Mouse (Mus musculus): ENCODE data around the gene Hdac4. TPM values are rescaled to one million over a fixed set of nuclear protein-coding genes. Genes with fewer than 3 reads are reported as not detected.

Gene Hdac4
- polyA plus RNA-seq, 1 experiment from 2014 or later, result 27.6 TPM

DNA sequence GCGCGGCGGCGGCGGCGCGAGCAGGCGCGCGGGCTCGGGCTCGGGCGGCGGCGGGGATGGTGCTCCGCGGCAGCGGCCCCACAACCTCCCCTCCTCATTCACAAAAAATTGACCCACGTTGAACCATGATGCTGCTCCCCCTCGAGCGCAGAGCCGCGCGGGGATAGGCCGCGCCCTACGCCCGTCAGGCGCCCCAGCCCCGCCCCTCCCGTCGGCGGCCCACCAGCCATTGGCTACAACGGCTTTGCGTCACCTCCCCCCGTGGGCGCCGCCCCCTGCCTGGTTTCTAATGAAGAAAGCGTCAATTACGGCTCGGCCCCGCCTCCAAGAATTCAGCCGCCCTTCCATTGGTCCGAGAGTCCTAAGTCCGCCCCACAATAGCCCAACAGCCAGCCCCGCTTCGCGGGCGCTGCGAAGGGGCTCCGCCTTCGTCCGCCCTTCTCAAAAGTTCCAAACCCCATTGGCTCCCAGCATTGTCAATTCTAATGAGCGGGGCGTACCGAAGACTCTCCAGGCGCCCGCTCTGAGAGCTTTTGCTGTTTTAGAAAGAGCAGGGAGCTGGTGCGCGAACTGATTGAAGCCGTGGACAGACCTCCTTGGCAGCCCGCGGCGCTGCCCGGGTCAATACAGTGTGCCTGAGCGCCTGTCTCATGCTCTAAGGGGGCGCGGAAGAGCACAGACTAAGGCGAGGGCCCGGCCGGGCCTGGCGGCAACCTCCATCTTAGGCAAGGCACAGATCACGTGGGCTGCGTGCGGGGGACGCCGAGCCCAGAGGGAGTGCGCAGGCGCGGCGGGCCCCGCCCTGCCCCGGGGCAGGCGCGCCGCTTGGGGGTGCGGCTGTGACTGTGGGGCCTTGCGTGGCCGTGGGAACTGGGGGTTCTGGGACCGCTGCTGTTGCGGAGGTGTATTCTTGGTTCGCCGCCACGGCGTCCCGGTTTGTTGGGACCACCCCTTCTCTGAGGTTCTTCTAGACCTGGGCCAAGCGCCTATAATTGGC lies 15.1 kb downstream of the Hdac4 start:
- peak; percentile 99 for ATAC-seq
- Histone ChIP-seq H3K27ac (ENCODE audit: low read depth, low read length) (peak overlapping the region; percentile 100), H3K4me1 (ENCODE audit: control insufficient read depth, insufficient read depth, low read depth, low read length) (peaks cover 23% of the 10 kb centered on the region), H3K4me3 (ENCODE audit: low read length) (peak overlapping the region; percentile 93), H3K9me3 (ENCODE audit: control insufficient read depth, low read length) (no peaks in the 10 kb centered on the region), H3K36me3 (ENCODE audit: control insufficient read depth, insufficient read depth, low read length) (no peaks in the 10 kb centered on the region), H3K4me2 (ENCODE audit: low read length) (peak overlapping the region; percentile 81), H3K9ac (ENCODE audit: low read depth, low read length) (peak overlapping the region; percentile 93), H3K27me3 (replicated peaks; ENCODE audit: control insufficient read depth, insufficient read depth, low read length) (no peaks in the 10 kb centered on the region)
- under 1% methylated on average over 84 of the region's 97 CpGs for WGBS

DNA sequence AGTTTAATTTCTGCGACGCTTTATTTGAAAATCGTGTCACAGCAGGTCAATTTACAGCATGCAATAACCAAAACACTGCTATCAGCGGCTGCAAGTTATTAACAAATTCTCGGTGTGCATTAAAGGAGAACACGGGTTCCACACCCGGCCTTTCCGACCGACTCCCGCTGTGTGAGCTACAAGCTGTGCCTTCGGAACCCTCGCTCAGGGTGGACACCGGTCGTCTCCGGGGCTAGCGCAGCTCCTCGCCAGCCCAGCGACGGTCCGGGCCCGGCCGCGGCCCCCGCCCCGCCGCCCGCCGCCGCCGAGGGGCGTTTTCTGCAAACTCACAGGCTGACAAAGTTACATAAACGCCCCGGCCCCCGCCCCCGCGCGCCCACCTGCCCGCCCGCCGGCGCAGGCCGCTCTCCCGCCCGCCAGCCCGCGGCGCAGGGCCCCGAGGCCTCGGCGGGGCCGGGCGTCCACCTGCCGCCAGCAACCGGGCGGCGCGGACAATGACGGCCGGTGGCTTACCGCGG lies 16.0 kb downstream of the Hdac4 start:
- H3K9ac ChIP-seq (ENCODE audit: low read depth, low read length), result peak overlapping the region; percentile 93
- WGBS, result under 1% methylated on average over 58 of the region's 61 CpGs
- no peaks in the 10 kb centered on the region for H3K36me3 ChIP-seq (ENCODE audit: control insufficient read depth, insufficient read depth, low read length)
- no peak for ATAC-seq
- H3K4me1 ChIP-seq (ENCODE audit: control insufficient read depth, insufficient read depth, low read depth, low read length), result peaks cover 29% of the 10 kb centered on the region
- H3K4me3 ChIP-seq (ENCODE audit: low read length), result peak overlapping the region; percentile 93
- H3K27ac ChIP-seq (ENCODE audit: low read depth, low read length), result peak overlapping the region; percentile 97
- H3K27me3 ChIP-seq (replicated peaks; ENCODE audit: control insufficient read depth, insufficient read depth, low read length), result no peaks in the 10 kb centered on the region
- H3K9me3 ChIP-seq (ENCODE audit: control insufficient read depth, low read length), result no peaks in the 10 kb centered on the region
- H3K4me2 ChIP-seq (ENCODE audit: low read length), result peak overlapping the region; percentile 81

GRCm38 (mm10) chr1:92179070-92179469 lies 16.4 kb downstream of the Hdac4 start:
- H3K27me3 ChIP-seq (replicated peaks; ENCODE audit: control insufficient read depth, insufficient read depth, low read length), result no peaks in the 10 kb centered on the region
- no peak for ATAC-seq
- no peaks in the 10 kb centered on the region for H3K9me3 ChIP-seq (ENCODE audit: control insufficient read depth, low read length)
- H3K9ac ChIP-seq (ENCODE audit: low read depth, low read length), result peak overlapping the region; percentile 93
- H3K27ac ChIP-seq (ENCODE audit: low read depth, low read length), result peak overlapping the region; percentile 97
- peak overlapping the region; percentile 81 for H3K4me2 ChIP-seq (ENCODE audit: low read length)
- peaks cover 30% of the 10 kb centered on the region for H3K4me1 ChIP-seq (ENCODE audit: control insufficient read depth, insufficient read depth, low read depth, low read length)
- no peaks in the 10 kb centered on the region for H3K36me3 ChIP-seq (ENCODE audit: control insufficient read depth, insufficient read depth, low read length)
- WGBS, result 6% methylated on average over 11 of the region's 11 CpGs
- H3K4me3 ChIP-seq (ENCODE audit: low read length), result peak overlapping the region; percentile 93

GRCm38 (mm10) chr1:92178021-92178895 lies 17.2 kb downstream of the Hdac4 start:
- WGBS, result 16% methylated on average over 10 of the region's 10 CpGs
- peak overlapping the region; percentile 93 for H3K9ac ChIP-seq (ENCODE audit: low read depth, low read length)
- H3K36me3 ChIP-seq (ENCODE audit: control insufficient read depth, insufficient read depth, low read length), result no peaks in the 10 kb centered on the region
- ATAC-seq, result no peak
- peak overlapping the region; percentile 93 for H3K4me3 ChIP-seq (ENCODE audit: low read length)
- H3K27ac ChIP-seq (ENCODE audit: low read depth, low read length), result peak overlapping the region; percentile 97
- no peaks in the 10 kb centered on the region for H3K27me3 ChIP-seq (replicated peaks; ENCODE audit: control insufficient read depth, insufficient read depth, low read length)
- peaks cover 30% of the 10 kb centered on the region for H3K4me1 ChIP-seq (ENCODE audit: control insufficient read depth, insufficient read depth, low read depth, low read length)
- H3K4me2 ChIP-seq (ENCODE audit: low read length), result peak overlapping the region; percentile 81
- H3K9me3 ChIP-seq (ENCODE audit: control insufficient read depth, low read length), result no peaks in the 10 kb centered on the region

- Histone ChIP-seq H3K4me3 (ENCODE audit: low read length) (peak overlapping the region; percentile 93; the same call in 1 of the 2 replicates), H3K27me3 (replicated peaks; ENCODE audit: control insufficient read depth, insufficient read depth, low read length) (no peaks in the 10 kb centered on the region), H3K4me2 (ENCODE audit: low read length) (peak overlapping the region; percentile 81), H3K27ac (ENCODE audit: low read depth, low read length) (no peak overlapping the region), H3K4me1 (ENCODE audit: control insufficient read depth, insufficient read depth, low read depth, low read length) (peaks cover 30% of the 10 kb centered on the region), H3K9ac (ENCODE audit: low read depth, low read length) (peak overlapping the region; percentile 93), H3K36me3 (ENCODE audit: control insufficient read depth, insufficient read depth, low read length) (no peaks in the 10 kb centered on the region), H3K9me3 (ENCODE audit: control insufficient read depth, low read length) (no peaks in the 10 kb centered on the region)
- no peak for ATAC-seq
- WGBS, result 27% methylated on average over 5 of the region's 5 CpGs
These were observed 17.9 kb downstream of the Hdac4 start for GRCm38 (mm10) chr1:92177599-92177998.

DNA sequence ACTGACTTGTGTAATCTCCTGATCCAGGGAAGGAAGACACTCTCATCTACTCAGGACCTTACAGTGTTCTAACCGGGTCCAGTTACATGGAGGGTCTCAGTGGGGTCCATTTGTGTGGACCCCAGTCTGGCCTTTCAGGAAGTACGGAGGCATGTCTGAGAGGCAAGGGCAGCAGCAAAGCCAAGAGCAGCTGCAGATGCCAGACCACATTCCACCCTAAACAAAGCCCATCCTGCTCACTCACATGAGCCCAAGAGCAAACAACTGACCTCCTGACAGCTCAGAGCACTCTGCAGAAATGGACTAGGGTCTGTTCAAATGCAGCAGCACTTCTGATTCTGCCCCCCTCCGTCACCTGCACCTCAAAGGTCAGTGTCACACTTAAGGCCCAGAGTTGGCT lies 18.3 kb downstream of the Hdac4 start:
- Histone ChIP-seq H3K9ac (ENCODE audit: low read depth, low read length) (peak overlapping the region; percentile 93; the same call in 1 of the 2 replicates), H3K36me3 (ENCODE audit: control insufficient read depth, insufficient read depth, low read length) (no peaks in the 10 kb centered on the region), H3K4me1 (ENCODE audit: control insufficient read depth, insufficient read depth, low read depth, low read length) (peaks cover 30% of the 10 kb centered on the region), H3K4me3 (ENCODE audit: low read length) (no peak overlapping the region), H3K9me3 (ENCODE audit: control insufficient read depth, low read length) (no peaks in the 10 kb centered on the region), H3K4me2 (ENCODE audit: low read length) (peak overlapping the region; percentile 81), H3K27ac (ENCODE audit: low read depth, low read length) (no peak overlapping the region), H3K27me3 (replicated peaks; ENCODE audit: control insufficient read depth, insufficient read depth, low read length) (no peaks in the 10 kb centered on the region)
- 54% methylated on average over 3 of the region's 3 CpGs for WGBS
- ATAC-seq, result no peak

DNA sequence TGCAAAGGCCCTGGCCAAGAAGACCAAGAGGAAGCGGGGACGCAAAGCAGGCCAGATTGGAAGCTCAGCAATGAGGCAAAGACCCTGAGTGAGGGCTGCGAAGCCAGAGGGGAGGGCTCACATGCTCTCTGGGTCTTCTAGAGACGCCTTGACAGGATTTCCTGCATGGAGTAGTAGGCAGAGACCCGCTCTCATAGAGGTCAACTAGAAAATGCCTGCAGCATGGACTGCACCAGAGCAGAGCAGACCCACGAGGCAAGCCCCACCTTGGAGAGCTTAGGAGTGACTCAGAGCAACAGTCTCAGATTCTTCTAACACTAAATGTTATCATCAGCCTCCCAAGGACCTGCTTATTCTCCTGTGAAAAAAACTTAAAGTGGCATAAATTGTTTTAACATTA lies 20.2 kb downstream of the Hdac4 start:
- no peak for ATAC-seq
- no peaks in the 10 kb centered on the region for H3K36me3 ChIP-seq (ENCODE audit: control insufficient read depth, insufficient read depth, low read length)
- H3K4me2 ChIP-seq (ENCODE audit: low read length), result no peak overlapping the region
- H3K27me3 ChIP-seq (replicated peaks; ENCODE audit: control insufficient read depth, insufficient read depth, low read length), result no peaks in the 10 kb centered on the region
- H3K9ac ChIP-seq (ENCODE audit: low read depth, low read length), result no peak overlapping the region
- no peak overlapping the region for H3K4me3 ChIP-seq (ENCODE audit: low read length)
- H3K9me3 ChIP-seq (ENCODE audit: control insufficient read depth, low read length), result no peaks in the 10 kb centered on the region
- peaks cover 30% of the 10 kb centered on the region for H3K4me1 ChIP-seq (ENCODE audit: control insufficient read depth, insufficient read depth, low read depth, low read length)
- WGBS, result 91% methylated on average over 6 of the region's 6 CpGs
- H3K27ac ChIP-seq (ENCODE audit: low read depth, low read length), result no peak overlapping the region

- Histone ChIP-seq H3K4me2 (ENCODE audit: low read length) (no peak overlapping the region), H3K4me3 (ENCODE audit: low read length) (no peak overlapping the region), H3K27ac (ENCODE audit: low read depth, low read length) (no peak overlapping the region), H3K9me3 (ENCODE audit: control insufficient read depth, low read length) (no peaks in the 10 kb centered on the region), H3K9ac (ENCODE audit: low read depth, low read length) (no peak overlapping the region), H3K36me3 (ENCODE audit: control insufficient read depth, insufficient read depth, low read length) (no peaks in the 10 kb centered on the region), H3K27me3 (replicated peaks; ENCODE audit: control insufficient read depth, insufficient read depth, low read length) (no peaks in the 10 kb centered on the region), H3K4me1 (ENCODE audit: control insufficient read depth, insufficient read depth, low read depth, low read length) (peaks cover 30% of the 10 kb centered on the region)
- WGBS, result 78% methylated on average over 5 of the region's 5 CpGs
- ATAC-seq, result no peak
These were observed 20.6 kb downstream of the Hdac4 start for GRCm38 (mm10) chr1:92174898-92175255.

Measured in hindbrain, embryonic 16.5 days (tissue).